Mouse (Mus musculus): Measurements from ENCODE around the gene Nuak2. TPM values are rescaled to one million over a fixed set of nuclear protein-coding genes. Genes with fewer than 3 reads are reported as not detected.

Nuak2 gene
- polyA plus RNA-seq, 2 experiments: 1.7 to 3.4 TPM

GRCm38 (mm10) chr1:132291706-132292105 lies 24.2 kb upstream of the Nuak2 start:
- ATAC-seq (ENCODE audit: low FRiP score, low read depth) (peak; percentile 36; the same call in 1 of the 2 replicates), DNase-seq (ENCODE audit: low spot score) (no peak)
- H3K4me2 ChIP-seq (replicated peaks; ENCODE audit: low read depth, low read length, severe bottlenecking): no peak overlapping the region; the same call in 1 of the 2 replicates
- H3K27ac ChIP-seq (replicated peaks; ENCODE audit: low read depth, low read length): peak overlapping the region; percentile 43; the same call in 1 of the 2 replicates
- no peaks in the 10 kb centered on the region for H3K36me3 ChIP-seq (ENCODE audit: control insufficient read depth, insufficient read depth, low read length)
- H3K4me3 ChIP-seq (replicated peaks; ENCODE audit: low read length): no peak overlapping the region
- no peak overlapping the region for H3K9ac ChIP-seq (ENCODE audit: low read depth, low read length, severe bottlenecking)
- no peaks in the 10 kb centered on the region for H3K27me3 ChIP-seq (ENCODE audit: control insufficient read depth, insufficient read depth, low read length)
- no peak for TF ChIP-seq POLR2A (IDR thresholded peaks at IDR 0.05; ENCODE audit: borderline replicate concordance, extremely low read depth, insufficient read depth, insufficient read length)
- H3K4me1 ChIP-seq (ENCODE audit: control insufficient read depth, insufficient read depth, low read length): peaks cover 17% of the 10 kb centered on the region
- H3K9me3 ChIP-seq (ENCODE audit: control insufficient read depth, low read length): no peaks in the 10 kb centered on the region
- 11% methylated on average over 4 of the region's 4 CpGs for WGBS

GRCm38 (mm10) chr1:132292318-132293129 lies 23.4 kb upstream of the Nuak2 start:
- no peaks in the 10 kb centered on the region for H3K9me3 ChIP-seq (ENCODE audit: control insufficient read depth, low read length)
- DNase-seq (ENCODE audit: low spot score): no peak
- peak overlapping the region; percentile 43; the same call in 1 of the 2 replicates for H3K27ac ChIP-seq (replicated peaks; ENCODE audit: low read depth, low read length)
- no peak overlapping the region for H3K9ac ChIP-seq (ENCODE audit: low read depth, low read length, severe bottlenecking)
- no peaks in the 10 kb centered on the region for H3K36me3 ChIP-seq (ENCODE audit: control insufficient read depth, insufficient read depth, low read length)
- peaks cover 6% of the 10 kb centered on the region for H3K27me3 ChIP-seq (ENCODE audit: control insufficient read depth, insufficient read depth, low read length)
- ATAC-seq (ENCODE audit: low FRiP score, low read depth): 0 out of 2 replicates have a peak, but pooled peaks have one; percentile 31
- WGBS: 25% methylated on average over 21 of the region's 21 CpGs
- peaks cover 17% of the 10 kb centered on the region for H3K4me1 ChIP-seq (ENCODE audit: control insufficient read depth, insufficient read depth, low read length)
- no peak for TF ChIP-seq POLR2A (IDR thresholded peaks at IDR 0.05; ENCODE audit: borderline replicate concordance, extremely low read depth, insufficient read depth, insufficient read length)
- no peak overlapping the region for H3K4me2 ChIP-seq (replicated peaks; ENCODE audit: low read depth, low read length, severe bottlenecking)
- H3K4me3 ChIP-seq (replicated peaks; ENCODE audit: low read length): no peak overlapping the region

GRCm38 (mm10) chr1:132295506-132295905 lies 20.4 kb upstream of the Nuak2 start:
- ATAC-seq (ENCODE audit: low FRiP score, low read depth) (no peak), DNase-seq (ENCODE audit: low spot score) (no peak)
- 73% methylated on average over 7 of the region's 7 CpGs for WGBS
- Histone ChIP-seq H3K4me1 (ENCODE audit: control insufficient read depth, insufficient read depth, low read length) (peaks cover 25% of the 10 kb centered on the region), H3K4me3 (replicated peaks; ENCODE audit: low read length) (no peak overlapping the region), H3K4me2 (replicated peaks; ENCODE audit: low read depth, low read length, severe bottlenecking) (no peak overlapping the region), H3K36me3 (ENCODE audit: control insufficient read depth, insufficient read depth, low read length) (no peaks in the 10 kb centered on the region), H3K27me3 (ENCODE audit: control insufficient read depth, insufficient read depth, low read length) (peaks cover 32% of the 10 kb centered on the region), H3K9me3 (ENCODE audit: control insufficient read depth, low read length) (no peaks in the 10 kb centered on the region), H3K27ac (replicated peaks; ENCODE audit: low read depth, low read length) (no peak overlapping the region), H3K9ac (ENCODE audit: low read depth, low read length, severe bottlenecking) (no peak overlapping the region)
- no peak for TF ChIP-seq POLR2A (IDR thresholded peaks at IDR 0.05; ENCODE audit: borderline replicate concordance, extremely low read depth, insufficient read depth, insufficient read length)

GRCm38 (mm10) chr1:132296051-132296450 lies 19.9 kb upstream of the Nuak2 start:
- no peak for ATAC-seq (ENCODE audit: low FRiP score, low read depth)
- H3K27me3 ChIP-seq (ENCODE audit: control insufficient read depth, insufficient read depth, low read length): peaks cover 32% of the 10 kb centered on the region
- H3K4me1 ChIP-seq (ENCODE audit: control insufficient read depth, insufficient read depth, low read length): peaks cover 25% of the 10 kb centered on the region
- H3K36me3 ChIP-seq (ENCODE audit: control insufficient read depth, insufficient read depth, low read length): no peaks in the 10 kb centered on the region
- no peak overlapping the region for H3K9ac ChIP-seq (ENCODE audit: low read depth, low read length, severe bottlenecking)
- WGBS: 75% methylated on average over 3 of the region's 3 CpGs
- no peak overlapping the region for H3K27ac ChIP-seq (replicated peaks; ENCODE audit: low read depth, low read length)
- no peaks in the 10 kb centered on the region for H3K9me3 ChIP-seq (ENCODE audit: control insufficient read depth, low read length)
- no peak overlapping the region for H3K4me2 ChIP-seq (replicated peaks; ENCODE audit: low read depth, low read length, severe bottlenecking)
- no peak overlapping the region for H3K4me3 ChIP-seq (replicated peaks; ENCODE audit: low read length)
- TF ChIP-seq POLR2A (IDR thresholded peaks at IDR 0.05; ENCODE audit: borderline replicate concordance, extremely low read depth, insufficient read depth, insufficient read length): no peak
- no peak for DNase-seq (ENCODE audit: low spot score)

- DNase-seq (ENCODE audit: low spot score) (no peak), ATAC-seq (ENCODE audit: low FRiP score, low read depth) (no peak)
- no peaks in the 10 kb centered on the region for H3K36me3 ChIP-seq (ENCODE audit: control insufficient read depth, insufficient read depth, low read length)
- H3K4me1 ChIP-seq (ENCODE audit: control insufficient read depth, insufficient read depth, low read length): peaks cover 8% of the 10 kb centered on the region
- H3K9me3 ChIP-seq (ENCODE audit: control insufficient read depth, low read length): no peaks in the 10 kb centered on the region
- H3K9ac ChIP-seq (ENCODE audit: low read depth, low read length, severe bottlenecking): peak within 1 kb of the TSS; percentile 55
- peak within 1 kb of the TSS; percentile 53 for H3K4me3 ChIP-seq (replicated peaks; ENCODE audit: low read length)
- H3K27me3 ChIP-seq (ENCODE audit: control insufficient read depth, insufficient read depth, low read length): peaks cover 32% of the 10 kb centered on the region
- TF ChIP-seq POLR2A (IDR thresholded peaks at IDR 0.05; ENCODE audit: borderline replicate concordance, extremely low read depth, insufficient read depth, insufficient read length): no peak
- 1% methylated on average over 26 of the region's 28 CpGs for WGBS
- H3K27ac ChIP-seq (replicated peaks; ENCODE audit: low read depth, low read length): no peak within 1 kb of the TSS
- peak within 1 kb of the TSS; percentile 97 for H3K4me2 ChIP-seq (replicated peaks; ENCODE audit: low read depth, low read length, severe bottlenecking)
Measured at GRCm38 (mm10) chr1:132298425-132298800, 17.5 kb upstream of the Nuak2 start, which contains the start of gene Klhdc8a. Klhdc8a (plus strand) TSS chr1:132298626.

All from limb, embryonic 14.5 days (tissue).